Mouse (Mus musculus) stomach, postnatal 0 days (tissue): ENCODE measurements around the gene Ttll11.

ENCODE experiments used
- CTCF ChIP-seq: IDR thresholded peaks from 2 replicates; pipeline ENCODE4 v1.5.1; 2016; ENCODE audit warnings: antibody characterized with exemption, low read depth, mild to moderate bottlenecking, moderate library complexity
- EP300 ChIP-seq: optimal IDR thresholded peaks from 2 replicates; pipeline ENCODE3; 2016; ENCODE audit warnings: antibody characterized with exemption

- TF ChIP-seq CTCF (no peak), EP300 (no peak)
These were observed 276.5 kb downstream of the Ttll11 start for GRCm38 (mm10) chr2:35703241-35703640.
